Mouse (Mus musculus): ENCODE measurements around the gene Ddx4. TPM values are rescaled to one million over a fixed set of nuclear protein-coding genes. Genes with fewer than 3 reads are reported as not detected.

The Ddx4 gene
- polyA plus RNA-seq, 1 experiment from 2014 or later: 0.89 TPM

Other genes starting within 250 kb of the Ddx4 start
- gene Il6st, start 188.4 kb downstream of the Ddx4 start, polyA plus RNA-seq (2015; fragmentation: Nextera tagmentation; extraction: Ambion mirVana): 31.8 and 41.1 TPM in 2 replicates
- gene Il31ra, start 58.1 kb downstream of the Ddx4 start, polyA plus RNA-seq (2015; fragmentation: Nextera tagmentation; extraction: Ambion mirVana): 0.05 and 0.24 TPM in 2 replicates
- gene Slc38a9, start 8.3 kb upstream of the Ddx4 start, polyA plus RNA-seq (2015; fragmentation: Nextera tagmentation; extraction: Ambion mirVana): 17.8 and 18.5 TPM in 2 replicates
- gene Plpp1, start 148.3 kb upstream of the Ddx4 start, polyA plus RNA-seq (2015; fragmentation: Nextera tagmentation; extraction: Ambion mirVana): 53.8 and 55.0 TPM in 2 replicates